Mouse (Mus musculus) T-helper 17 cell (primary cell): Measurements from ENCODE around the gene Alox5ap.

ENCODE experiments used
- in situ Hi-C, 2 experiments: fragments of 300-600 bp; cut with MboI, MseI; formaldehyde crosslinking; loops; 1 replicate in 1 of 2; 2 replicates in 1 of 2; pipeline ENCODE4 v1.15.1; 2025; ENCODE audit warnings: high pct_unique_total_duplicates in 2 of 2

The Alox5ap gene

GRCm38 (mm10) chr5:149264405-149264804 is at the start of gene Alox5ap:
TSS of gene Alox5ap (plus strand) at chr5:149264767.
- in situ Hi-C loops: no loop called here

DNA sequence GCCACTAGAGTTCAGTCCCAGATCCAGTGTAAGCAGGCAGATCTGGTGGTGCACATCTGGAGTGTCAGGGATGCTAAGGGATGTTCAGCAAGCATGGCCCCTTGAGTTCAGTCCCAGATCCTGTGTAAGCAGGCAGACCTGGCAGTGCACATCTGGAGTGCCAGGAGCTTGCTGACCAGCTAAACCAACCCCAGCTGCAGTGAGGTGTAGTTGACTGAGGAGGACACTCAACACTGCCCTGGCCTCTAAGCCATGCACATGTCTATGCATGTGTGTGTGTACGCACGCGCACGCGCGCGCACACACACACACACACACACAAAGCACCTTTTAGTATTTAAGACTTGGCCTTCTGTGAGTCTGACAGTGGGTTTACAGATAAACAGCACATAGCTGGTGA is 49.0 kb upstream of the Alox5ap start:
- in situ Hi-C loops: loop anchor here in 1 of 2 experiments (10.0 kb wide), 1 partner anchor 831 kb away; no protein-coding TSS in a partner anchor

- in situ Hi-C loops: loop anchor here in 1 of 2 experiments (10.0 kb wide), 1 partner anchor 833 kb away; no protein-coding TSS in a partner anchor
Observed at GRCm38 (mm10) chr5:149217524-149218357, 46.8 kb upstream of the Alox5ap start.

GRCm38 (mm10) chr5:149219493-149219892 is 45.1 kb upstream of the Alox5ap start:
- in situ Hi-C loops: loop anchor here in 1 of 2 experiments (10.0 kb wide), 1 partner anchor 835 kb away; no protein-coding TSS in a partner anchor

GRCm38 (mm10) chr5:149221355-149221754 is 43.2 kb upstream of the Alox5ap start:
- in situ Hi-C loops: no loop called here

- in situ Hi-C loops: no loop called here
Observed at GRCm38 (mm10) chr5:149224666-149225065, 39.9 kb upstream of the Alox5ap start.

GRCm38 (mm10) chr5:149228700-149229618 is 35.6 kb upstream of the Alox5ap start:
- in situ Hi-C loops: no loop called here

DNA sequence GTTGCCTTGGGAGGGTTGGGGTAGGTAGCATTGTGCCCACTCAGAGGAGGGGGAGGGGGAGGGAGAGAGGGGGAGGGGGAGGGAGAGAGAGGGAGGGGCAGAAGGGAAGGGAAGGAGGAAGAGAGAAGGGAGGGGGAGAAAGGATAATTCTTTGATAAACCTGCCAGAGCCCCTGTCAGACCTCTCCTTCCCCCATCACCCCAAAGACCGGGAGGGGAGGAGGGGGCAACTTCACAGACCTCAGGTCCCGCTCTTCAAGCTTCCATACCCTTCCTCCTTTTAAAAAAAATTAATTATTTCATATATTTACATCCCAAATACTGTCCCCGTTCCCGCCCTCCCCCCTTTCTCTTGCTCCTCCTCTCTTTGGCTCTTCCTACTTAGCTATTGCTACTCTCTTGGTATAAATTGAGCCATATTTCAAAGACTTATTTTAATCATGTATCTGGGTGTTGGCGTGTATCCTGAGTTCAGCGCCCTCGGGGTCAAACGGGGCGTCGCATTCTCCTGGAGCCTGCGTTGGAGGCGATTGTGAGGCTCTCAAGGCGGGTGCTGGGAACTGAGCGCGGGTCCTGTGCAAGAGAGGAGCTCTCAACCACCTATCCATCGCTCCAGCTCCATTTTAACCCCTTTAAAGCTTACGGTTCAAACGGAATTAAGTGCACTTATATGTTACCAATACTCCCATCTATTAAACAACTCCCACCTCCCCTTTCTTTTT is 34.8 kb upstream of the Alox5ap start:
- in situ Hi-C loops: no loop called here

DNA sequence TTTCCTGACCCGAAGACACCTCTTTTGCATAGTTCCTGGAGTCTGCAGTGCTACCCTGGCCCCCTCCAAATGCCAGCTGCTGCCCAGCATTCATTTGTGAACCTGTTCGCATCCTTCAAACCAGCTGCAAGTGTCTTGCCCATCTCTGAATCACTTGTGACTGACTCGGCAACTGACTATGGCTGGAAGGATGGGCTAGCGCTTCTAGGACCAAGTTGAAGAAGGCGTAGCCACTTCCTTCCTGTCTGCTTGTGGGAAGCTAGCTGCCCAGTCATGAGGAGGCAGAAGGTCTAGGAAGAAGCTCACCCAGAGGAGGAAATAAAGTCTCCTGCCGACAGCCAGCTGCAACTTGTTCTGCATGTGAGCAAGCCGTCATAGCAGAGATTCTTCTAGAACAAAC is 29.6 kb upstream of the Alox5ap start:
- in situ Hi-C loops: no loop called here

GRCm38 (mm10) chr5:149237221-149237950 is 27.2 kb upstream of the Alox5ap start:
- in situ Hi-C loops: no loop called here

DNA sequence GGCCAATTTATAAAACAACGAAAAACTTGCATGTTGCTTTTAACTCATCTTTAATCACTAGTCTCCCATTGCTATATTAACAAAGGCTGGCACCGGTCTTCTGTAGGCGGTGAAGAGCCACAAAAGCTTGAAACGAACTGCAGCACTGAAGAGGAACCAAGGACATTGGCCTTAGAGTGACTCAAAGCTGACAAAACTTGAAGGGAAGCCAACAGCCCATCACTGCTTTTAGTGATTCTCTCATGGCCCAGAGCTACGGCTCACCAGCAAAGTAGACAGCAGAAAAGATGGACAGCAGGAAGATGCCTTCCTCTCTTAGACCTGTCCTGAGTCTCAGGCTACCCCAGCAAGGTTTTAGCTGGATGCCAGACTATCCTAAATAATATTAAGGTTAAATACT is 22.1 kb upstream of the Alox5ap start:
- in situ Hi-C loops: loop anchor here in 1 of 2 experiments (10.0 kb wide), 1 partner anchor 282 kb away; the partner anchor contains the start of gene Wdr95

GRCm38 (mm10) chr5:149243053-149243452 is 21.5 kb upstream of the Alox5ap start:
- in situ Hi-C loops: loop anchor here in 1 of 2 experiments (10.0 kb wide), 1 partner anchor 282 kb away; the partner anchor contains the start of gene Wdr95

GRCm38 (mm10) chr5:149245391-149245964 is 19.1 kb upstream of the Alox5ap start:
- in situ Hi-C loops: loop anchor here in 1 of 2 experiments (10.0 kb wide), 1 partner anchor 279 kb away; the partner anchor contains the start of gene Wdr95

GRCm38 (mm10) chr5:149245965-149246470 is 18.5 kb upstream of the Alox5ap start:
- in situ Hi-C loops: loop anchor here in 1 of 2 experiments (10.0 kb wide), 1 partner anchor 279 kb away; the partner anchor contains the start of gene Wdr95

DNA sequence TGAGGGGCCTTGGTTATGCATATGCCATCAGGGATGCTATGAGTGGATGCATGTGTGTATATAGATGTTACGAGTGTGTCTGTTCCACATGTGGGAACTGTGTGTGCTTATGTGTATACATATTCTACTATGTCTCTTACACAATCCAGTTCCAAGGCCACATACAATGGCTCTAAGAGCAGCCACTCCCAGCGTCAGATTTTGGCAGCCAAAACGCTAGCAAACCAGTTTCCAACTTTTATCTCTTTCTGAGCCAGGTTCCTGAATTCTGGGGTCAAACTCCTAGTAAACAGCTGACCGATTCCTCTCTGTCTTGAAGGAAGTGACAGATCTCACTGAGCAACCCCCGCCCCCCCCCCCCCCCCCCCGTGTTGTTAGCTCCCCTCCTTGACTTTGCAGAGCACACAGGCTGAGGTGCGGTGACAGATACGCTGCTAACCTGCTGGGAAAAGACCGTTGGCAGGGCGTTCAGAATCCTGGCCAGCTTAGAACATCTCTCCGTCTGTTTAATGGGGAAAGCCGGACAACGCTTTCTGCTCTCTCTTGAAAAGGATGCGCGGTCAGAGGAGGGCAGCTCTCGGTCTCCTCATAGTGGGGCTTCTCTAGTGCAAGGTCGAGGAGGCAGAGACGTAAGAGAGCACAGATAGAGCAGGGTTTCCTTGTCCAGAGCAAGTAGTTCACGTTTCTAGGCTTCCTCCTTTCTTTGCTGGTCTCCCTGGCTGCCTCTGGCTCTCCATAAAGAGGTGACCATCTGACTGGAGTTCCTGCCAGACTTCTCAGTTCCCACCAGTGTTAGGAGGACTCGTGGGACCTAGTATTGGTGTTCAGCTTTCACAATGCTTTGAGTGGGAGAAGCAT is 17.3 kb upstream of the Alox5ap start:
- in situ Hi-C loops: loop anchor here in 1 of 2 experiments (10.0 kb wide), 1 partner anchor 278 kb away; the partner anchor contains the start of gene Wdr95

- in situ Hi-C loops: loop anchor here in 1 of 2 experiments (10.0 kb wide), 2 partner anchors 162 to 738 kb away; partner anchors contain the start of gene Medag
Observed at GRCm38 (mm10) chr5:149252303-149252702, 12.3 kb upstream of the Alox5ap start.

DNA sequence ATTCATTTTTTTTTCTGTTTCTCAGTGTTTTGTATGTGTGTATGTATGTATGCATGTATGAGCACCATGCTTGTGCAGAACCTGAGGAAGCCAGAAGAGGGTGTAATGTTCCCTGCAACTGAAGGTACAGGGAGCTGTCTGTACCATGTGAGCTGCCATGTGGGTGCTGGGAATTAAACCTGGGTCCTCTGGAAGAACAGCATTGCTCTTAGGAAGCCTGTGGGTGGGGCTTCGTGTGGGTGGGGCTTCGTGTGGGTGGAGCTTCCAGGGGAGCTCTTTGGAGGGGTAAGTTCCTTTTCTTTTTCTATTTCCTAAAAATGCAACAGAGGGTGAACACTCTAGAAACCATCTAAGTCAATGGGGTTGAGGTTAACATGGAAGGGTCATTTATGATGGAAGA is 11.1 kb upstream of the Alox5ap start:
- in situ Hi-C loops: loop anchor here in 1 of 2 experiments (10.0 kb wide), 2 partner anchors 161 to 739 kb away; partner anchors contain the start of gene Medag

DNA sequence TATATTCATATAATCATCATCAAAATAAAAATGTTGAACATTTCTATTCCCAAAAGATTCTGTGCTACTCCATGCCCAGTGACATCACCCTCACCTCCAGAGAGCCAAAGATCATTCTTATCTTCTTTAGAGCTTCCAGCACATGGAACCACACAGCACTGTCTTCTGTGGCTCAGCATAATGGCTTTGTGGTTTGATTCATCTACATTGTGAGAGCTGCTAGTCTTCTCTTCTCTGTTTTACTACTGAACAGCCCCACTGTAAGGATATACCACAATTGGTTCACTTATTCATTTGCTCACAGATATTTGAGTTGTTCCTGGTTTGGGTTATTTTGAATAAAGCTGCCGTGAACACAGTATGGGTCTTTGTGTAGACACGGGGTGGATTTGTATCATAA is 9.0 kb upstream of the Alox5ap start:
- in situ Hi-C loops: loop anchor here in 1 of 2 experiments (10.0 kb wide), 2 partner anchors 159 to 741 kb away; partner anchors contain the start of gene Medag
